Mouse (Mus musculus): ENCODE measurements around the gene Ceacam20. TPM values are rescaled to one million over a fixed set of nuclear protein-coding genes. Genes with fewer than 3 reads are reported as not detected.
"Not testable (repeated sequence)": the region's sequence is repeated elsewhere in the genome, so short reads cannot be mapped to it uniquely, and the experiment has no call there.

Ceacam20 gene
- polyA plus RNA-seq, 1 experiment from 2014 or later: not detected

- Histone ChIP-seq H3K27me3 (ENCODE audit: insufficient read depth, poor library complexity, severe bottlenecking) (no peaks in the 10 kb centered on the region), H3K36me3 (no peaks in the 10 kb centered on the region), H3K9me3 (no peaks in the 10 kb centered on the region), H3K27ac (no peak overlapping the region), H3K4me3 (no peak overlapping the region), H3K4me1 (peaks cover 15% of the 10 kb centered on the region; the same call in 1 of the 2 replicates)
- no peak for DNase-seq (ENCODE audit: low spot score)
- WGBS: 52% methylated on average over 9 of the region's 9 CpGs
Observed at GRCm38 (mm10) chr7:19953054-19953453, 12.2 kb upstream of the Ceacam20 start.

GRCm38 (mm10) chr7:19955861-19956260, 9.4 kb upstream of the Ceacam20 start:
- no peak overlapping the region for H3K27ac ChIP-seq
- 65% methylated on average over 4 of the region's 4 CpGs for WGBS

GRCm38 (mm10) chr7:19956341-19956781, 8.9 kb upstream of the Ceacam20 start:
- no peaks in the 10 kb centered on the region for H3K9me3 ChIP-seq
- DNase-seq (ENCODE audit: low spot score): no peak
- H3K36me3 ChIP-seq: no peaks in the 10 kb centered on the region
- WGBS: 2% methylated on average over 7 of the region's 7 CpGs
- H3K4me1 ChIP-seq: 0 out of 2 replicates have a peak, but pooled peaks cover 5% of the 10 kb centered on the region
- no peak overlapping the region for H3K27ac ChIP-seq
- no peaks in the 10 kb centered on the region for H3K27me3 ChIP-seq (ENCODE audit: insufficient read depth, poor library complexity, severe bottlenecking)
- H3K4me3 ChIP-seq: no peak overlapping the region

More at GRCm38 (mm10) chr7:19955861-19956260, 9.4 kb upstream of the Ceacam20 start:
- Histone ChIP-seq H3K27me3 (ENCODE audit: insufficient read depth, poor library complexity, severe bottlenecking) (no peaks in the 10 kb centered on the region), H3K36me3 (no peaks in the 10 kb centered on the region), H3K4me1 (0 out of 2 replicates have a peak, but pooled peaks cover 5% of the 10 kb centered on the region), H3K9me3 (no peaks in the 10 kb centered on the region), H3K4me3 (no peak overlapping the region)
- DNase-seq (ENCODE audit: low spot score): no peak

GRCm38 (mm10) chr7:19962423-19962822, 2.8 kb upstream of the Ceacam20 start:
- 71% methylated on average over 1 of the region's 1 CpGs for WGBS
- DNase-seq (ENCODE audit: low spot score): no peak
- Histone ChIP-seq H3K4me1 (no peaks in the 10 kb centered on the region), H3K27ac (no peak overlapping the region), H3K9me3 (no peaks in the 10 kb centered on the region), H3K27me3 (ENCODE audit: insufficient read depth, poor library complexity, severe bottlenecking) (no peaks in the 10 kb centered on the region), H3K36me3 (no peaks in the 10 kb centered on the region), H3K4me3 (no peak overlapping the region)

- DNase-seq (ENCODE audit: low spot score): peak; percentile 22
- H3K4me3 ChIP-seq: no peak overlapping the region
- WGBS: 65% methylated on average over 3 of the region's 3 CpGs
- no peaks in the 10 kb centered on the region for H3K36me3 ChIP-seq
- no peaks in the 10 kb centered on the region for H3K4me1 ChIP-seq
- no peak overlapping the region for H3K27ac ChIP-seq
- peaks cover 28% of the 10 kb centered on the region for H3K9me3 ChIP-seq
- no peaks in the 10 kb centered on the region for H3K27me3 ChIP-seq (ENCODE audit: insufficient read depth, poor library complexity, severe bottlenecking)
Observed at GRCm38 (mm10) chr7:19969106-19969505, 3.9 kb downstream of the Ceacam20 start.

- Histone ChIP-seq H3K4me3 (no peak overlapping the region), H3K27me3 (ENCODE audit: insufficient read depth, poor library complexity, severe bottlenecking) (no peaks in the 10 kb centered on the region), H3K36me3 (no peaks in the 10 kb centered on the region), H3K27ac (no peak overlapping the region), H3K4me1 (no peaks in the 10 kb centered on the region), H3K9me3 (peaks cover 28% of the 10 kb centered on the region)
- 89% methylated on average over 4 of the region's 4 CpGs for WGBS
- peak; percentile 63 for DNase-seq (ENCODE audit: low spot score)
Observed at GRCm38 (mm10) chr7:19969541-19970090, 4.4 kb downstream of the Ceacam20 start.

- no peak overlapping the region for H3K27ac ChIP-seq
- 86% methylated on average over 8 of the region's 8 CpGs for WGBS
Observed at GRCm38 (mm10) chr7:19970196-19970595, 5.0 kb downstream of the Ceacam20 start.

GRCm38 (mm10) chr7:19971516-19971915, 6.3 kb downstream of the Ceacam20 start:
- Histone ChIP-seq H3K4me3 (no peak overlapping the region), H3K9me3 (peaks cover 28% of the 10 kb centered on the region), H3K36me3 (no peaks in the 10 kb centered on the region), H3K27me3 (ENCODE audit: insufficient read depth, poor library complexity, severe bottlenecking) (no peaks in the 10 kb centered on the region), H3K4me1 (no peaks in the 10 kb centered on the region), H3K27ac (no peak overlapping the region)
- peak; percentile 24 for DNase-seq (ENCODE audit: low spot score)
- 86% methylated on average over 4 of the region's 4 CpGs for whole genome bisulfite sequencing

More at GRCm38 (mm10) chr7:19970196-19970595, 5.0 kb downstream of the Ceacam20 start:
- H3K4me3 ChIP-seq: no peak overlapping the region
- H3K27me3 ChIP-seq (ENCODE audit: insufficient read depth, poor library complexity, severe bottlenecking): no peaks in the 10 kb centered on the region
- no peaks in the 10 kb centered on the region for H3K4me1 ChIP-seq
- DNase-seq (ENCODE audit: low spot score): peak; percentile 70
- peaks cover 28% of the 10 kb centered on the region for H3K9me3 ChIP-seq
- H3K36me3 ChIP-seq: no peaks in the 10 kb centered on the region

- not testable (repeated sequence) for H3K4me1 ChIP-seq, H3K36me3 ChIP-seq
Observed at GRCm38 (mm10) chr7:19991165-19991564, 26.0 kb downstream of the Ceacam20 start, which contains the start of gene Nlrp9b. Gene Nlrp9b (plus strand): TSS chr7:19991465.

GRCm38 (mm10) chr7:19996721-19997120, 31.5 kb downstream of the Ceacam20 start:
- DNase-seq (ENCODE audit: low spot score): not testable (repeated sequence)

More at GRCm38 (mm10) chr7:19991165-19991564, 26.0 kb downstream of the Ceacam20 start, which contains the start of gene Nlrp9b:
- not testable (repeated sequence) for DNase-seq (ENCODE audit: low spot score); H3K9me3 ChIP-seq; H3K4me3 ChIP-seq; H3K27ac ChIP-seq; H3K27me3 ChIP-seq (ENCODE audit: insufficient read depth, poor library complexity, severe bottlenecking)
- WGBS: 44% methylated on average over 8 of the region's 8 CpGs

GRCm38 (mm10) chr7:20009987-20010386, 44.8 kb downstream of the Ceacam20 start:
- H3K36me3 ChIP-seq: no peaks in the 10 kb centered on the region
- H3K27me3 ChIP-seq (ENCODE audit: insufficient read depth, poor library complexity, severe bottlenecking): no peaks in the 10 kb centered on the region
- WGBS: 70% methylated on average over 2 of the region's 2 CpGs
- no peak overlapping the region for H3K27ac ChIP-seq
- no peak overlapping the region for H3K4me3 ChIP-seq
- H3K4me1 ChIP-seq: no peaks in the 10 kb centered on the region
- no peak for DNase-seq (ENCODE audit: low spot score)
- 0 out of 2 replicates have a peak, but pooled peaks cover 2% of the 10 kb centered on the region for H3K9me3 ChIP-seq

More at GRCm38 (mm10) chr7:19996721-19997120, 31.5 kb downstream of the Ceacam20 start:
- H3K36me3 ChIP-seq; H3K4me1 ChIP-seq; H3K27ac ChIP-seq; H3K9me3 ChIP-seq; H3K4me3 ChIP-seq; H3K27me3 ChIP-seq (ENCODE audit: insufficient read depth, poor library complexity, severe bottlenecking): not testable (repeated sequence)
- WGBS: 54% methylated on average over 3 of the region's 3 CpGs

All from heart, embryonic 10.5 days (tissue).